Mouse (Mus musculus) layer of hippocampus, adult 9-11 months (tissue): ENCODE data around the gene Rhot2.
A peak's percentile ranks its signal among the peaks of the same experiment; 100 is the strongest.
"Not testable (repeated sequence)": the region's sequence is repeated elsewhere in the genome, so short reads cannot be mapped to it uniquely, and the experiment has no call there.

ENCODE experiments used
- DNase-seq: peaks from one replicate; pipeline ENCODE4 v3.0.0; 2022

Rhot2 gene

GRCm38 (mm10) chr17:25874148-25874720, 29.6 kb upstream of the Rhot2 start:
- DNase-seq = no peak

DNA sequence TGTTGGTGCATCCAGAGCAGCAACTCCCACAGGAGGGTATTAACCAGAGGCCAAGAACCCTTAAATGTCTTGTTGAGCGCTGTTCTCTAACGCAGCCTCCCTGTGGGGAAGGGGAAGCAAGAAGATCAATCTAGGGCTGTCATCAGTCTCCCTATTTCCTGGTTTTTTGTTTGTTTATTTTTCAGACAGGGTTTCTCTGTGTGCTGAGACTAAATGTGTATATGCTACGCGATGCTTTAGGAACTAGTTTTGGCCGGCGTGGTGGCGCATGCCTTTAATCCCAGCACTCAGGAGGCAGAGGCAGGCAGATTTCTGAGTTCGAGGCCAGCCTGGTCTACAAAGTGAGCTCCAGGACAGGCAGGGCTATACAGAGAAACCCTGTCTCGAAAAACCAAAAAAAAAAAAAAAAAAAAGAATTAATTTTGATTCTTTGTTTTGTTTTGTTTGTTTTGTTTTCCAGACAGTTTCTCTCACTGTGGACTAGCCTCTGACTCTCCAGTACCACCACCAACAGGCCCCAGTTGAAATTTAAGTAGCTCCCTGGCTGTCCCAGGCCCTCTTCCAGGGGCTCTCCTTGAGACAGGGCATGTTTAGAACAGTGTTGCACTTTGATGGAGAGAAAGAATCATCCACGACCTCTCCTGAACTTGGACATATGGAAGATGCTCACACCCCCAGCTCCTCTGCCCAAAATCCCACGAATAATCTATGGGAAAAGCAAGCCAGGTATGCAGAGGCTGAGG, 28.9 kb upstream of the Rhot2 start:
- DNase-seq = no peak

DNA sequence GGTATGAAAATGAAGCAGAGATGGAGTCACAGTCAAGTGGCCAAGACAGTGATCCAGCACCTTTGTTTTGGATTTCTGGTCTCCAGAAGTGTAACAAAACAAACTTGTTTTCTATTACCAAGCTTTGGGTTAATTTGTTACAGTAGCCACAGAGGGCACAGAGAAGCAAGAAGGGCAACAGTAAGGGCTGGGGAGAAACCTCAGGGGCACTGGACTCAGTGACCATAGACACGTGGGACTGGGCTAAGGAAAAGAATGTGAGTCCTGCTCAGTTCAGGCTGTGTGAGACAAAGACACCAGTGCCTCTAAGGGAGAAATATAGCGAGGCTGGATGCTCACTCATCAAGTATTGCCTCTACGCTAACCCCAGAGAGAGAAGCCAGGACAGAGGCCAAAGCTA, 28.0 kb upstream of the Rhot2 start:
- DNase-seq = no peak

DNA sequence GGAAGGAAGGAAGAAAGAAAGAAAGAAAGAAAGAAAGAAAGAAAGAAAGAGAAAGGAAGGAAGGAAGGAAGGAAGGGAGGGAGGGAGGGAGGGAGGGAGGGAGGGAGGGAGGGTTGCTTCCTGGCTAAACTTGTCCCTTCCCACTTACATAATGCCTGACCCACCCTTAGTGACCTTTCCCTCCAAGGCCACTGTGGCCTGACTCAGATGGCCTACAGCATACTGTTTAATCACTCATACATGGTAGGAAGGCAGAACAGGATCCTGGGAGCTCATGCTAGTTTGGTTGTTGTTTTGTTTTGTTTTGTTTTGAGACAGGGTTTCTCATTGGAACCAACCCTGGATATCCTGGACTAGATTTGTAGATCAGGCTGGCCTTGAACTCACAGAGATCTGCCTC, 26.9 kb upstream of the Rhot2 start:
- not testable (repeated sequence) for DNase-seq

- DNase-seq = no peak
Measured at GRCm38 (mm10) chr17:25869954-25870353, 25.3 kb upstream of the Rhot2 start.

GRCm38 (mm10) chr17:25869498-25869897, 24.8 kb upstream of the Rhot2 start:
- no peak for DNase-seq

- DNase-seq = peak; percentile 85
Measured at GRCm38 (mm10) chr17:25868601-25869191, 24.0 kb upstream of the Rhot2 start, which contains the start of gene Mcrip2. TSS of gene Mcrip2 (minus strand) at chr17:25868764.

DNA sequence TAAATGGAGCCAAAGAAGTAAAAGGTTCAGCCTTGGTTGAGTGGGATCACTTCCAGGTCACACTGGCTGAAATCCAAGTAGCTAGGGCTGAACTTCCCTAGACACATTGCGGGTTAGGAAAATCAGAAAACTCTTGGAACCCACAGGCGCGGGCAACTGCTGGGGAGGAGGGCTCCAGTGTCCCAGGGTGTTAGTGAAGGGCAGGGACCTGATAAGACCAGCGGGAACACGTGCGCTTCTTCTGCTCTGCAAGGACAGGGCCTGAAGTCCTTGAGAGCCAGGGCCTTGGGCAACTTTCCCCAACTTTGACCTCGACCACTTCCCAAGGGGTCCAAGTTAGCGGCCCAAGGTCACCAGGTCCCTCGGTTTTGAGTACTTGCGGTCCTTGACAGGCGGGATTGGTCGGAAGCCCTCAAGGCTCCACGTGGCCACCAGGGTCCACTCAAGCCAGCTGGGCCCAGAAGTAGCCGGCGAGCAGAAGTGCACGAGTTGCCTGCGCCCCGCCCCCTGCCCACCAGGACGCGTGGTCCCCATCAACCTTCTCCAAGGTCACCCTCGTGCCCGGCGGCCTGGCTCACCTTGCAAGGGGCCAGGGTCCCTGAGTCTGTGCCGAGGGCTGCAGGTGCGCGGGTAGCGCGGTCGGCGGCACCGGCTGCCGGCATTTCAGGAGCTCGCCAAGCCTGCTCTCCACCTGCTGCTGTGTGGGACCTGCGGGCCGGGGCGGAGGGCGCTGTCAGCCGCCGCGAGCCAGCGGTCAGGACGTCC, 23.4 kb upstream of the Rhot2 start:
- no peak for DNase-seq

DNA sequence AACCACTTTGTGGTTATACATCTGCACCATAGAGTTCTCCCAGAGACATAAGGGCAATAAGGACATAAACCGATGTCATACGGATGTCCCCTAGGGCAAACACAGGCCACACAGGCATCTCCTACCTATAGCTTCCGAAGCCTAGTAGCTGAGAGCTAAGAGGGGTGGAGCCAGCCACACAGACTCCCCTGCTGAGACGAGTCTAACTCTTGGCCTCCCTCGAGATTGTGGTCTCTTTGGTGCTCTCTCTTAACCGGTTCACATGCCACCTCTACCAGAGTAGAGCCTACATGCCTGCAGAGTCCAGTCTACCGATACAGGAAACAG, 22.8 kb upstream of the Rhot2 start:
- DNase-seq = no peak

DNA sequence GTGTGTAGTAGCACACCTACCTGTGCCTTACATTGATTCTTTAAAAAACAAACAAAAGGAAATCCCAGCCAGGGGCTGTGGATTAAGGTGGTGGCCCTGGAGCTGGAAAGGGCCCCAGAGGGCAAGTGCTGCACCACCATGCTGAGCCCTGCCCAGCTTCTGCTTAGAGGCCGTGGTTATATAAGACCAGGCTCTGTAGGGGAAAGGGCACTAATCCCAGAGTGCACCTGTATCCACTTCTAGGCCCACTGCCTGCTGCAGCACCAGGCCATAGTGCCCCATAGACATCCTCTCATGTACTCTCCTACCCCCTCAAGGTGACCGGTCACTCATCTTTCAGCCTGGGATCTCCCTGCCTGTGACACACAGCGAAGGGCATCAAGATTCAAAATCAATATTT, 21.5 kb upstream of the Rhot2 start:
- no peak for DNase-seq

DNA sequence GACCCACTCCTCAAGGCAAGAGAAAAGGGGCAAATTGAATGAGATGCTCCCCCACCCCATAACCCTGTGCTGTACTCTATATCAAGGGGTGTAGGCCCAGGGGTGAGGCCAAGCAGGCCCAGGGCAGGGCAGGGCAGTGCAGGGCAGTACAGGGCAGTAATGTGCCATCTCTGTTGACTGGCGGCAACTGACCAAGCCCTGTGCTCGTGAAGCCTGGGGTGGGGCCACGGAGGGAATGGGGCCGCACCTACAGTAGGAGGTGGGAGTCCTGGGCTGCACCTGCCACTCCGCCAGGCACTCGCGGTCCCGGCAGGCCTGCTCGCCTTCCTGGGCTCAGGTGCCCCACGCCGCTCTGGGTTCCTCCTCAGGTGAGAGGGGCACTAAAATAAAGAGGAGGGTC, 20.6 kb upstream of the Rhot2 start:
- DNase-seq = no peak

DNA sequence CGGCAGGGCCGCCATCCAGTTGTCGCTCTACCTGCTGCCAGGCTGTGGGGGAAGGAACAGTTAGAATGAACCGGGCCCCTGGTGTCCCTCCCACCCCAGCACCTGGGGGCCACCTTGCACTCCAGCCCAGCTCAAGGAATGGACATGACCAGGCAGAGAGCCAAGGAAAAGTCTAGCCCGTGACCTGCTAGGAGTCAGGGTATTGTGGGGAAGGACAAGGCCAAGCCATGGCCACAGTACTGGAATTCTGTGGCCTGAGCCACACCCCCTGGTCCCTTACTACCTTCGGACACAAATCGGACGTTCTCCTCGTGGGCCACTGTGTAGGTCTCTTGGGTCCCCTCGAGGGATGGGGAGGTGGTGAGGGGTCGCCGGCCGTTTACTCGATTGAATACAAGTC, 19.7 kb upstream of the Rhot2 start:
- no peak for DNase-seq

GRCm38 (mm10) chr17:25863681-25864080, 19.0 kb upstream of the Rhot2 start:
- no peak for DNase-seq

- no peak for DNase-seq
Measured at GRCm38 (mm10) chr17:25861704-25862612, 17.3 kb upstream of the Rhot2 start.

- DNase-seq = peak; percentile 95
Measured at GRCm38 (mm10) chr17:25860832-25861703, 16.4 kb upstream of the Rhot2 start, which contains the start of gene Wdr90. TSS of gene Wdr90 (minus strand) at chr17:25861501.

DNA sequence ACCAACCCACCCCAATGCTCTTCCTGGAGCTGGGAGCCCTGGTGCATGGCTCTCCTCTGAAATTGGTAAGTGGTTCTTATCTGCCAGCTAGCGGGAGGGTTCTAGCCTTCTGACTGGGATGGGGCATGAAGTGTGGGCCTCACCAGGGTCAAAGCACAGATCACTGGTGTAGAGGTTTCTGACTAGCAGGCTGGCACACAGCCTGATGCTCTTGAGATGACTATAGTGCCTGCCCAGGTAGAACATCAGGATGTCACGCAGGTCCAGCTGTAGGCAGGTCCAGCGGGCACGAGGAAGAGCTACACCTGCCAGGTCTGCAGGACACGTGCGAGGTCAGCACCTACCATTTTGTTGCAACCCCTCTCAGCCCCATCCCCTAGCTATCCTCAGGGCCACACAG, 15.6 kb upstream of the Rhot2 start:
- no peak for DNase-seq

DNA sequence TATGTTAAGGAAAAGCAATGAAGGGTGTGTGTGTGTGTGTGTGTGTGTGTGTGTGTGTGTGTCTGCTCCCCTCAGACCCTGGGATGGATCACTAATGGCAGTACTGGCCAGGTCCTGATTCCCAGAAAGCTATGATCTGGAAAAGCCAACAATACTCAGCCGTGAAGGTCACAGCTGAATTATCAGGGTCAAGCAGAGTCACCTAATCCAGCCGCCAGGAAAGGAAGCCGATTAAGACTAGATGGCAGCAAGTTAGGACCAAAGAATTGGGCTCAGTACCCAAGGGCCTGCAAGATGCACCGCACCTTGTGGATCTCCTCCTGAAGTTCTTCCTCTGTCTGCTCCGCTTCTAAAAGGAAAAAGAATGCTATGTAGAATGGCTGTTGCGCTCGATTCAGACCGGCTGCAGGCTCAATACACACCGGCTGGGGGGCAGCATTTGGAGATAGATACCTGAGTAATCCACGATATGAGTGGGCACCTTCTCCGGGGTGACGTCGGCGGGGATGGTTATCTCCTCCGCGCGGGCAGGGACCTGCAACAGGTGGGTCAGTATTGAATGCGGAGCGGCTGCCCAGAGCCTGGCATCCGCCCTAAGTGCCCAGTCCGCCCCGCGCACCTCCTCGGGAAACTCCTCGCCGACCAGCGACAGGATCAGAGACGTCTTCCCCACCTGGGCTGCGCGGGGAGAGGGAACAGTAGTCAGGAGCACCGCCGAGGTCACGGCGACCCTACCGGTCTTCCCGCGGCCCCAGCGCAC, 835 bp downstream of the Rhot2 start:
- no peak for DNase-seq

GRCm38 (mm10) chr17:25843122-25843521, 1.5 kb downstream of the Rhot2 start:
- DNase-seq = no peak

DNA sequence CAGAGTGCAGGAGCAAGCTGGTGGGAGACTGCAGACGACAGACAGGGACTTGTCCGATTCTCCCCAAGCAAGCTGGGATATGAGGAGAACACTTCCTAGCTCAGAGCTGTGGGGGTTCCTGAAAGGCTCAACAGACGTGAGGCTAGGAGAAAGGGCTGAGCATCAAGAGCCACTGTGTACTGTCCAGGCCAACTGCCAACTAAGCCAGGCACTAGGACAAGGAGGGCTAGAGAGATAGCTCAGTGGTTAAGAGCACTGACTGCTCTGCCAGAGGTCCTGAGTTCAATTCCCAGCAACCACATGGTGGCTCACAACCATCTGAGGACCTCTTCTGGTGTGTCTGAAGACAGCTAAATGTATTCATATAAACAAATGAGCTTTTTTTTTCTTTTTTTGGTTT, 2.1 kb downstream of the Rhot2 start:
- no peak for DNase-seq

DNA sequence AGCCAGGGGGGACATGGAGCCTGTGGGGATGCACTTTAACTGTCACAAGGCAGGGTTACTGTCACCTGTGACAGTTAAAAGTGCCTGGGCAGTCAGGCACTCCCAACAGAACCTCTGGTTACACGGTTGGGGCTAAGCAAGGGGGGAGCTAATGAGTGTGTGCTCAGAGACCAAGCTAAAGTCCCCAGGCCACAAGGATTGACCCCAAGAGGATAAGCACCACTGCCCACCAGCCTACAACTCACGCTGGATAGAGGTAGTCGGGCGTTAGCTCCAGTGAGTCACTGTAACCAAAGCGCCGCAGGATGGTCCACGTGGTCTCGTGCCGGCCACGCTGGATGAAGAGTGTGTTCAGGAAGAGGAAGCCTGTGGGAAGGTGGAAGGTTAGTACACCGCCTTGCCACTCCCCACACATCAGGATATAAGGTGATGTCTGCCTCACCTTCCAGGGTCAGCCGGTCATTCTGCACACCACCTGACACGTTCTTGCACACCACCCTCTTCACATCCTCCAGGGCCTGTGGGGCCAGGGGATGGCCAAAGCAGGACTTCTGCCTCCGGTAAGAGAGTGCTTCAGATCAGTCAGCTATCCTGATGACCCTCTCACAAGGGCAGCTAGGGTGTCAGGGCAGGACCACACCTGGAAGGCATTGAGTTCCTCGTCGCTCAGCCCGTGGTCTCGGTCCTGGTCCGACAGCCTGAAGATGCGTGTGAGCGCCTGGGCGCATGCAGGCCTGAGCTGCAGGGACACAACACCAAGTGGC, 3.4 kb downstream of the Rhot2 start, which contains the start of gene Gm20683:
Gene Gm20683, minus strand, starts transcription at position 647 of the 764 bp plus-strand sequence.
- no peak for DNase-seq
